ENCODE assay signal across 14 mouse cellular contexts in genomic region chr2:116978809-116979208, GRCm38 (mm10).
DNase-seq lines count a peak whose midpoint lies in the region; ATAC-seq and TF ChIP-seq lines count a peak whose summit lies in the region.
"Had no signal": no experiment of that assay in that cellular context is flagged by ENCODE, and none has a peak within 500 bp of the region (broad histone marks: within the 10 kb centered on the region; RNA-seq: fewer than 3 reads in every experiment).

No protein-coding gene starts in this region.

- no peaks in the 10 kb centered on the region for H3K27me3 ChIP-seq in kidney, embryonic 14.5 days (ENCODE audit: control insufficient read depth, insufficient read depth, low read length)
- H3K27me3 ChIP-seq in kidney, embryonic 16.5 days (ENCODE audit: insufficient read depth, low read length), result no peaks in the 10 kb centered on the region
- H3K27me3 ChIP-seq in limb, embryonic 12.5 days, result no peaks in the 10 kb centered on the region
- no peaks in the 10 kb centered on the region for H3K27me3 ChIP-seq in heart, adult 2 months (ENCODE audit: control insufficient read depth, insufficient read depth, low read length)

- no peak for ATAC-seq in kidney, embryonic 14.5 days (ENCODE audit: low FRiP score, low TSS enrichment)
- no peak for ATAC-seq in kidney, embryonic 16.5 days (ENCODE audit: low FRiP score, low TSS enrichment)
- ATAC-seq in limb, embryonic 12.5 days (ENCODE audit: insufficient number of reproducible peaks, insufficient read depth, low FRiP score, low TSS enrichment, low read depth), result no peak

- WGBS in kidney, embryonic 14.5 days, result 57% methylated on average over 4 of the region's 4 CpGs
- WGBS in kidney, embryonic 16.5 days, result 53% methylated on average over 4 of the region's 4 CpGs
- WGBS in limb, embryonic 12.5 days, result 69% methylated on average over 4 of the region's 4 CpGs
- 94% methylated on average over 4 of the region's 4 CpGs for WGBS in heart, adult 2 months

- peak; percentile 69 for DNase-seq in ES-CJ7 (ENCODE audit: low read depth, low spot score)
- DNase-seq in embryo, embryonic 11 days, result peak; percentile 12
- DNase-seq in cerebellum, adult 9-11 months, result no peak
- DNase-seq in heart, adult 2 months, result no peak
- DNase-seq: B cell, adult 2 months; cerebellum, postnatal 25 days; gastrocnemius, postnatal 36 days; lung, adult 18-20 months; thymus, postnatal 36 days had no signal

- H3K4me1 ChIP-seq in kidney, embryonic 14.5 days (ENCODE audit: control insufficient read depth, insufficient read depth, low read length), result peaks cover 46% of the 10 kb centered on the region
- peaks cover 67% of the 10 kb centered on the region for H3K4me1 ChIP-seq in kidney, embryonic 16.5 days (ENCODE audit: insufficient read depth, low read length)
- peaks cover 63% of the 10 kb centered on the region for H3K4me1 ChIP-seq in limb, embryonic 12.5 days (replicated peaks)
- H3K4me1 ChIP-seq in heart, adult 2 months (ENCODE audit: control insufficient read depth, insufficient read depth, low read length), result peaks cover 13% of the 10 kb centered on the region

- TF ChIP-seq EP300 in heart, adult 2 months (IDR thresholded peaks at IDR 0.05; ENCODE audit: insufficient read depth, low read depth, low read length), result no peak

- no peak for TF ChIP-seq POLR2A in heart, adult 2 months (IDR thresholded peaks at IDR 0.05; ENCODE audit: insufficient read depth, low read depth, low read length)

- H3K9me3 ChIP-seq in kidney, embryonic 14.5 days (ENCODE audit: control insufficient read depth, low read length), result no peaks in the 10 kb centered on the region
- no peaks in the 10 kb centered on the region for H3K9me3 ChIP-seq in kidney, embryonic 16.5 days (ENCODE audit: low read length)
- H3K9me3 ChIP-seq in limb, embryonic 12.5 days, result no peaks in the 10 kb centered on the region

- H3K36me3 ChIP-seq in kidney, embryonic 14.5 days (ENCODE audit: control insufficient read depth, insufficient read depth, low read length), result no peaks in the 10 kb centered on the region
- H3K36me3 ChIP-seq in kidney, embryonic 16.5 days (ENCODE audit: insufficient read depth, low read length), result no peaks in the 10 kb centered on the region
- no peaks in the 10 kb centered on the region for H3K36me3 ChIP-seq in limb, embryonic 12.5 days
- H3K36me3 ChIP-seq in heart, adult 2 months (ENCODE audit: control insufficient read depth, insufficient read depth, low read length), result peaks cover 2% of the 10 kb centered on the region; the same call in 1 of the 2 replicates

- H3K4me2 ChIP-seq in kidney, embryonic 14.5 days (replicated peaks; ENCODE audit: low read depth, low read length), result no peak overlapping the region
- H3K4me2 ChIP-seq in kidney, embryonic 16.5 days (replicated peaks; ENCODE audit: low read depth, low read length), result no peak overlapping the region
- no peak overlapping the region for H3K4me2 ChIP-seq in limb, embryonic 12.5 days

- H3K4me3 ChIP-seq in kidney, embryonic 14.5 days (ENCODE audit: low read length), result no peak overlapping the region
- no peak overlapping the region for H3K4me3 ChIP-seq in kidney, embryonic 16.5 days (ENCODE audit: low read length)
- no peak overlapping the region for H3K4me3 ChIP-seq in limb, embryonic 12.5 days (replicated peaks)
- H3K4me3 ChIP-seq in heart, adult 2 months, result no peak overlapping the region
- H3K4me3 ChIP-seq: erythroblast, embryonic 14.5 days; left cerebral cortex, adult 2 months had no signal

- intact Hi-C loops in heart, adult 2 months (cut with DNase I), result loop anchor here (5.0 kb wide), 1 partner anchor 77 kb away; no protein-coding TSS in a partner anchor

- no peak overlapping the region for H3K9ac ChIP-seq in kidney, embryonic 14.5 days (ENCODE audit: low read depth, low read length)
- H3K9ac ChIP-seq in kidney, embryonic 16.5 days (replicated peaks; ENCODE audit: low read length), result no peak overlapping the region
- H3K9ac ChIP-seq in limb, embryonic 12.5 days (replicated peaks), result no peak overlapping the region
- no peak overlapping the region for H3K9ac ChIP-seq in heart, adult 2 months (ENCODE audit: low read depth, low read length)

- H3K79me2 ChIP-seq in heart, adult 2 months (replicated peaks; ENCODE audit: control insufficient read depth, insufficient read depth, low read length), result no peaks in the 10 kb centered on the region

- 0 out of 2 replicates have a peak overlapping the region, but pooled peaks have one; percentile 44 for H3K27ac ChIP-seq in kidney, embryonic 14.5 days (ENCODE audit: low read depth, low read length)
- no peak overlapping the region for H3K27ac ChIP-seq in kidney, embryonic 16.5 days (ENCODE audit: low read length)
- H3K27ac ChIP-seq in limb, embryonic 12.5 days, result peak overlapping the region; percentile 59; the same call in 1 of the 2 replicates
- no peak overlapping the region for H3K27ac ChIP-seq in heart, adult 2 months
- H3K27ac ChIP-seq: left cerebral cortex, adult 2 months had no signal

- no peak for TF ChIP-seq CTCF in heart, adult 2 months (IDR thresholded peaks at IDR 0.05)

Comparison
In these comparisons a context has a peak if more than half of its experiments do, and no peak if none do; other contexts are left out.
1. H3K27ac ChIP-seq: peak in kidney, embryonic 14.5 days (single experiment) and limb, embryonic 12.5 days (single experiment); none in kidney, embryonic 16.5 days (single experiment) and heart, adult 2 months (single experiment).
2. DNase-seq: peak in ES-CJ7 (single experiment) and embryo, embryonic 11 days (single experiment); none in cerebellum, adult 9-11 months (single experiment) and heart, adult 2 months (0 of 2).